Mouse (Mus musculus): ENCODE measurements around the gene Acot4.
"Not testable (repeated sequence)": the region's sequence is repeated elsewhere in the genome, so short reads cannot be mapped to it uniquely, and the experiment has no call there.

DNA sequence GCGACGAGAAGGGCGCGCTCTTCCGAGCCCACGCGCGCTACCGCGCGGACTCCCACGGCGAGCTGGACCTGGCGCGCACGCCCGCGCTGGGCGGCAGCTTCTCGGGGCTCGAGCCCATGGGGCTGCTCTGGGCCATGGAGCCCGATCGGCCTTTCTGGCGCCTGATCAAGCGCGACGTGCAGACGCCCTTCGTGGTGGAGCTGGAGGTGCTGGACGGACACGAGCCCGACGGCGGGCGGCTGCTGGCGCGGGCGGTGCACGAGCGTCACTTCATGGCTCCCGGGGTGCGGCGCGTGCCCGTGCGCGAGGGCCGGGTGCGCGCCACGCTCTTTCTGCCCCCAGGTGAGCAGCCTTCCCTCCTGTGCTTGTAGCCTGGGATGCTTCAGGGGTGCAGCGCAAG lies 31.4 kb downstream of the Acot4 start:
- TF ChIP-seq CTCF (IDR thresholded peaks at IDR 0.05; ENCODE audit: low read depth, low read length); POLR2A (IDR thresholded peaks at IDR 0.05; ENCODE audit: insufficient read depth, low read length); EP300 (IDR thresholded peaks at IDR 0.05; ENCODE audit: insufficient read depth, low read depth, low read length): not testable (repeated sequence)

Data from ES-Bruce4 (cell line).